Mouse (Mus musculus) spleen, adult 2 months (tissue): ENCODE results near the gene Galk2. TPM values are rescaled to one million over a fixed set of nuclear protein-coding genes. Genes with fewer than 3 reads are reported as not detected.

Experiments used
- DNase-seq, 2 experiments: peaks; one replicate each; pipeline versions ENCODE4 v3.0.0 to v3.0.0-alpha.2; 2012 to 2021; ENCODE audit warnings: low spot score in 2 of 2, low read depth in 1 of 2
- H3K27ac ChIP-seq: fragments of 200-500 bp; 2 replicates; pipeline ENCODE4 v1.5.1; 2012; ENCODE audit warnings: low read length, inconsistent platforms; ENCODE audit not compliant: insufficient read depth
- H3K27me3 ChIP-seq: fragments of 200-500 bp; 2 replicates; pipeline ENCODE4 v1.6.1; 2012; ENCODE audit warnings: mild to moderate bottlenecking, moderate library complexity, low read length, inconsistent platforms; ENCODE audit not compliant: control insufficient read depth, insufficient read depth
- H3K36me3 ChIP-seq: fragments of 200-500 bp; 2 replicates; pipeline ENCODE4 v1.6.1; 2012; ENCODE audit warnings: mild to moderate bottlenecking, low read length, inconsistent platforms; ENCODE audit not compliant: control insufficient read depth, insufficient read depth
- H3K4me1 ChIP-seq: fragments of 200-500 bp; 2 replicates; pipeline ENCODE4 v1.6.1; 2011; ENCODE audit warnings: inconsistent platforms; ENCODE audit not compliant: control insufficient read depth, insufficient read depth, insufficient read length
- H3K4me3 ChIP-seq: fragments of 200-500 bp; 2 replicates; pipeline ENCODE4 v1.5.1; 2011; ENCODE audit warnings: mild to moderate bottlenecking, inconsistent platforms; ENCODE audit not compliant: insufficient read depth, insufficient read length; ENCODE audit errors: extremely low read depth
- CTCF ChIP-seq: fragments of 200-500 bp; IDR thresholded peaks from 2 replicates; pipeline ENCODE4 v1.5.1; 2011; ENCODE audit warnings: mild to moderate bottlenecking, inconsistent platforms; ENCODE audit not compliant: insufficient read depth, insufficient read length, insufficient replicate concordance; ENCODE audit errors: extremely low read depth
- POLR2A ChIP-seq: fragments of 200-500 bp; IDR thresholded peaks from 2 replicates; pipeline ENCODE4 v1.6.1; 2011; ENCODE audit warnings: low read depth, low read length, inconsistent platforms
- WGBS: fragments of 180-500 bp; shearing (Covaris S2); methylation state at CpG from one replicate; pipeline ENCODE4 v1.1.7; 2018; 5-methylcytosine and 5-hydroxymethylcytosine counted together
- polyA plus RNA-seq: library from polyadenylated mRNA; depleted of rRNA; stranded (reverse); fragments of >200 nt; gene quantifications from 2 replicates; pipeline ENCODE4 v1.2.3, GENCODE M21; 2012

The Galk2 gene
- polyA plus RNA-seq, 1 experiment = 8.2 TPM

DNA sequence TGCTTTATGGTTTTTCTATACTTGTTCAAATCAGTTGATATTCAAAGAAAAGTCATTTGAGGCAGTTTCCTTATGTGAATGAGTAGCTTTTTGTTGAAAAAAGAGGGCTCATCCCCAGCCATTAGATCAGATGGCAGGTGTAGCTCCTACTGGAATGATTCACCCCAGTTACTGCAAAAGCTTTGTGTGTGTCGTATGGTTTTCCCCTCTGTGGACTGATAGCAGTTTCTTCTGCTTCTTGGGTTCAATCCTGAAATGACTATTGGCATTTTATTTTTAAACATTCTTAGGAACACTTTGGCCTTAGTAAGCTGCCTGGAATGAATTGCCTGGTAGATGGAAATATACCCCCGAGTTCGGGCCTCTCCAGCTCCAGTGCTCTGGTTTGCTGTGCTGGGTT lies 37.4 kb downstream of the Galk2 start:
- Histone ChIP-seq H3K27ac (no peak overlapping the region), H3K4me3 (no peak overlapping the region), H3K27me3 (no peaks in the 10 kb centered on the region), H3K36me3 (peaks cover 4% of the 10 kb centered on the region), H3K4me1 (no peaks in the 10 kb centered on the region)
- no peak for TF ChIP-seq POLR2A
- no peak for TF ChIP-seq CTCF
- DNase-seq = no peak
- 90% methylated on average over 3 of the region's 3 CpGs for WGBS

- TF ChIP-seq CTCF (no peak), POLR2A (no peak)
- Histone ChIP-seq H3K36me3 (peaks cover 10% of the 10 kb centered on the region), H3K4me1 (no peaks in the 10 kb centered on the region), H3K4me3 (no peak overlapping the region), H3K27ac (no peak overlapping the region), H3K27me3 (no peaks in the 10 kb centered on the region)
- DNase-seq = no peak
- 64% methylated on average over 6 of the region's 6 CpGs for WGBS
These were observed 42.0 kb downstream of the Galk2 start for GRCm38 (mm10) chr2:125900797-125901410.

- H3K27me3 ChIP-seq = no peaks in the 10 kb centered on the region
- H3K36me3 ChIP-seq = peaks cover 10% of the 10 kb centered on the region
- H3K4me1 ChIP-seq = no peaks in the 10 kb centered on the region
- 92% methylated on average over 3 of the region's 3 CpGs for WGBS
- H3K4me3 ChIP-seq = no peak overlapping the region
- H3K27ac ChIP-seq = no peak overlapping the region
- DNase-seq = no peak
- TF ChIP-seq POLR2A = no peak
- TF ChIP-seq CTCF = no peak
These were observed 42.5 kb downstream of the Galk2 start for GRCm38 (mm10) chr2:125901426-125901825.

DNA sequence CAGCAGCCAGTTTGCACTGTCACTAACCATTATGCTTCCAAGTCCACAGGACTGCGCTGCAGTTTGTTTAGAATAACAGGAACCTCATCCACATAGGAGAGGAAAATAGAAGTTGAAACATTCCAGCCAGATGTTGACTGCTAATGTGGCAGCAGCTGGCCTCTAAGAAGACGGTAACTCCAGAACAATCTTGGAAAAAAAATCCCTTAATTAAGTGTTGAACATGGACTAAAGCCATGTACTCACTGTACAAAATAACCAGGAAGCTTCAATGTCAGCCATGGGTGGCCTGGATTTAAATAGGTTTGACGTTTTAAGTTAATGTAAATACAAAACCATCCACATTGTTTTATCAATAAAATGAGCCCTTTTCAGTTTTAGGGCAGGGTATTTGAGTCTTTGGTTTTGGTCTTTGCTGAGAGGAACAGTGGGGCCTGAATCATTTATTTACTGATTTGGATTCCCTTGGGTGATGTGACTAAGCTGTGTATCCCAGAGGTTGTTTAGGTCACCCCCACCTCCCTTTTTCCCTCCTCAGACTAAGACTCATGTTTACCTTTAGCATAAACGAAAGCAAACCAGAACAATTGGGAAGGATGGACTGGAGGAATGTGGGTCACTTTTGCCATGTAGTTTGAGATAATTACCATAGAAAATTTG lies 47.6 kb downstream of the Galk2 start:
- WGBS = 93% methylated on average over 4 of the region's 4 CpGs
- no peaks in the 10 kb centered on the region for H3K4me1 ChIP-seq
- H3K36me3 ChIP-seq = peaks cover 7% of the 10 kb centered on the region
- DNase-seq = no peak
- no peak overlapping the region for H3K4me3 ChIP-seq
- H3K27me3 ChIP-seq = no peaks in the 10 kb centered on the region
- H3K27ac ChIP-seq = no peak overlapping the region
- TF ChIP-seq POLR2A (no peak), CTCF (no peak)

- DNase-seq = no peak
- Histone ChIP-seq H3K27ac (no peak overlapping the region), H3K4me3 (no peak overlapping the region), H3K36me3 (peaks cover 6% of the 10 kb centered on the region), H3K27me3 (no peaks in the 10 kb centered on the region), H3K4me1 (no peaks in the 10 kb centered on the region)
- no peak for TF ChIP-seq POLR2A
- no peak for TF ChIP-seq CTCF
- WGBS = 86% methylated on average over 4 of the region's 4 CpGs
These were observed 48.8 kb downstream of the Galk2 start for GRCm38 (mm10) chr2:125907580-125908255.

DNA sequence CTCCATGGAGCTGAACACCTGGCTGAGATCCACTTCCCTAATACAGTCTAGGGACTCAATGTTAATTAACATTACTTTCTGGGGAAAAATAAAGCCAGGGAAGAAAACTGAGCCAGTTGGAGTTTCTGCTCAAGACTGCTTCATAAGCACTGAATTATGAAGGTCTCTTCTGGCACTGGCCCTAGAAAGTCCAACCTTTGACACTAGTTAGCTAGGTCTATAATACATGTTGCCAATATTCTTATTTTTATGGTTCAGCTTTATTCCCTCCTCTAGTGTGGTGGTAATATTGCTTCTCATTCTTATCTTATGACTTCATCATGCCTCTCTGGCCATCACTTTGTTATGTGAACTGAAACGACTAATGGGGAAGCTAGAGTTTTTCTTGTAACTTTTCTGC lies 55.3 kb downstream of the Galk2 start:
- Histone ChIP-seq H3K27ac (no peak overlapping the region), H3K27me3 (no peaks in the 10 kb centered on the region), H3K4me1 (no peaks in the 10 kb centered on the region), H3K4me3 (no peak overlapping the region), H3K36me3 (no peaks in the 10 kb centered on the region)
- TF ChIP-seq POLR2A = no peak
- TF ChIP-seq CTCF = no peak
- DNase-seq = no peak
- WGBS = 69% methylated on average over 1 of the region's 1 CpGs

- H3K27me3 ChIP-seq = no peaks in the 10 kb centered on the region
- H3K36me3 ChIP-seq = no peaks in the 10 kb centered on the region
- no peak overlapping the region for H3K4me3 ChIP-seq
- H3K4me1 ChIP-seq = no peaks in the 10 kb centered on the region
- no peak for DNase-seq
- TF ChIP-seq POLR2A (no peak), CTCF (no peak)
- H3K27ac ChIP-seq = no peak overlapping the region
These were observed 55.8 kb downstream of the Galk2 start for GRCm38 (mm10) chr2:125914713-125915112.
